Mouse (Mus musculus) heart, embryonic 10.5 days (tissue): Measurements from ENCODE around the gene Inpp5e. TPM values are rescaled to one million over a fixed set of nuclear protein-coding genes. Genes with fewer than 3 reads are reported as not detected.

ENCODE experiments used
- DNase-seq: peaks from one replicate; pipeline ENCODE4 v3.0.0-alpha.2; 2017; ENCODE audit warnings: low spot score
- H3K27ac ChIP-seq: fragments of 300-500 bp; sonication (generic); 2 replicates; pipeline ENCODE4 v1.5.1; 2016; ENCODE audit warnings: mild to moderate bottlenecking
- H3K27me3 ChIP-seq: fragments of 300-500 bp; sonication (generic); 2 replicates; pipeline ENCODE4 v1.6.1; 2016; ENCODE audit warnings: mild to moderate bottlenecking; ENCODE audit not compliant: poor library complexity, insufficient read depth, severe bottlenecking
- H3K36me3 ChIP-seq: fragments of 300-500 bp; sonication (generic); 2 replicates; pipeline ENCODE4 v1.6.1; 2016; ENCODE audit warnings: mild to moderate bottlenecking, moderate library complexity
- H3K4me1 ChIP-seq: fragments of 300-500 bp; sonication (generic); 2 replicates; pipeline ENCODE4 v1.6.1; 2016; ENCODE audit warnings: mild to moderate bottlenecking
- H3K4me3 ChIP-seq: fragments of 300-500 bp; sonication (generic); 2 replicates; pipeline ENCODE4 v1.5.1; 2016; ENCODE audit warnings: mild to moderate bottlenecking, moderate library complexity
- H3K9me3 ChIP-seq: fragments of 300-500 bp; sonication (generic); 2 replicates; pipeline ENCODE4 v1.6.1; 2016; ENCODE audit warnings: mild to moderate bottlenecking, moderate library complexity
- WGBS: fragments of 180-500 bp; shearing (Covaris S2); methylation state at CpG from one replicate; pipeline ENCODE4 v1.1.7; 2016; 5-methylcytosine and 5-hydroxymethylcytosine counted together
- polyA plus RNA-seq: library from polyadenylated mRNA; unstranded; fragments of >200 nt; fragmentation: Nextera tagmentation; extraction: Ambion mirVana; gene quantifications from 2 replicates; pipeline ENCODE4 v1.2.1, GENCODE M21; 2016

Gene Inpp5e
- polyA plus RNA-seq, 1 experiment from 2014 or later = 20.5 TPM

DNA sequence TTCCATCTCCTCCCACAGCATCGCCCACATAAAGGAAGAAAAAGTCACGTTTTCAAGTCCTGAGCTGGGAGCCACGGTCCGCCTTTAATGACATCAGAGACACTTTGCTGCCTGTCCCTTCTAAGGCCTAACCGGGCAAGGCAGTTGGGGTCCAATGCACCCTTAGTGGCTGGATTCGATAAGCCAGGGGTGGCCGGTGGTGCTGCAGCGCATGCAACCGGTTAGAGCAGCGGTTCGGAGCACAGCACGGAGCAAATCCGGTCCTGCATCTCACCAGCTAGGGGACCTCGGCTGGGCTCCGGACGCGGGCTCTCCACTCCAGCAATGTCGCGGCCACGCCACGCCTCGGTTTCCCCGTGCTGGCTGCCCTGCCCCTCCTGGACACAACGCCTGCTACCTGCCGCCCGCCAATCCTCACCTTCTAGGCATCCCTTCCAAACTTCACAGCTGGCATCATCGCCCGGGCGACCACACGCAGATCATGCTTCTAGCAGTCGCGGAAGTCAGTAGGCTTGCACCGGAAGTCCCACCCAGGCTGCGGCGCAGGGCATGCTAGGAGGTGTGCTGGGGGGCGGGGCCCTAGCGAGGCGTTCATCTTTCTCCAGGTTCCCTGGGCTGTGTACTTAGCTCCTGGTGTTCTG, 28.8 kb downstream of the Inpp5e start, which contains the start of gene Snapc4:
Gene Snapc4 (minus strand): TSS at position 523 of the 641 bp plus-strand sequence.
- Histone ChIP-seq H3K4me3 (peak within 1 kb of the TSS; percentile 81), H3K9me3 (no peaks in the 10 kb centered on the region), H3K27ac (peak within 1 kb of the TSS; percentile 83), H3K4me1 (peaks cover 3% of the 10 kb centered on the region; the same call in 1 of the 2 replicates), H3K36me3 (peaks cover 71% of the 10 kb centered on the region), H3K27me3 (no peaks in the 10 kb centered on the region)
- DNase-seq = peak; percentile 96
- under 1% methylated on average over 38 of the region's 38 CpGs for WGBS

- Histone ChIP-seq H3K27ac (no peak overlapping the region), H3K9me3 (no peaks in the 10 kb centered on the region), H3K27me3 (no peaks in the 10 kb centered on the region), H3K4me3 (no peak overlapping the region), H3K4me1 (no peaks in the 10 kb centered on the region), H3K36me3 (peaks cover 99% of the 10 kb centered on the region)
- WGBS = 95% methylated on average over 8 of the region's 8 CpGs
- no peak for DNase-seq
Measured at GRCm38 (mm10) chr2:26372396-26372795, 36.6 kb downstream of the Inpp5e start.

DNA sequence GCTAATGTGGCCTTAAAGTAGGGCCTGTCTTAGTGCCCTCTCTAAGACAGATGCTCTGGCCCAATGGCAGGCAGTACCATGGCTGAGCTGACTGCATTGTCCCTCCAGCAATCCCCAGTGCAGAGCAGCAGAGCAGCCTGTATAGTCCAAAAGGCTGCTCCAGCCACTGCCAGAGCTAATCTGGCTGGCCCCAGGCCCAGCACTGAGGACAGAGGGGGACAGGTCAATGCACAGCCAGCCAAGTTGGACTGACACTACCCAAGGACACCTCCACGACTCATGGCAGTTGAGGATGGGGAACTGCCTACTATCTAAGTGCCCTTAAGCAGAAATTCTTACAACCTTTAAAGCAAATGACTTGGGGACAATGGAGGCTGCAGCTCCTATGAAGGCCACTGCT, 40.4 kb downstream of the Inpp5e start:
- Histone ChIP-seq H3K9me3 (no peaks in the 10 kb centered on the region), H3K36me3 (peaks cover 99% of the 10 kb centered on the region), H3K4me3 (no peak overlapping the region), H3K27ac (no peak overlapping the region), H3K4me1 (peaks cover 6% of the 10 kb centered on the region; the same call in 1 of the 2 replicates), H3K27me3 (no peaks in the 10 kb centered on the region)
- WGBS = 92% methylated on average over 1 of the region's 1 CpGs
- no peak for DNase-seq

- H3K9me3 ChIP-seq = no peaks in the 10 kb centered on the region
- peaks cover 99% of the 10 kb centered on the region for H3K36me3 ChIP-seq
- WGBS = 93% methylated on average over 6 of the region's 6 CpGs
Measured at GRCm38 (mm10) chr2:26367911-26368310, 41.1 kb downstream of the Inpp5e start.

GRCm38 (mm10) chr2:26364738-26365465, 44.1 kb downstream of the Inpp5e start:
- Histone ChIP-seq H3K36me3 (peaks cover 73% of the 10 kb centered on the region), H3K9me3 (no peaks in the 10 kb centered on the region), H3K27ac (no peak overlapping the region), H3K27me3 (no peaks in the 10 kb centered on the region), H3K4me3 (no peak overlapping the region), H3K4me1 (peaks cover 11% of the 10 kb centered on the region)
- DNase-seq = no peak
- 82% methylated on average over 10 of the region's 10 CpGs for WGBS

More at GRCm38 (mm10) chr2:26367911-26368310, 41.1 kb downstream of the Inpp5e start:
- H3K27me3 ChIP-seq = no peaks in the 10 kb centered on the region
- no peak overlapping the region for H3K4me3 ChIP-seq
- DNase-seq = no peak
- peaks cover 6% of the 10 kb centered on the region; the same call in 1 of the 2 replicates for H3K4me1 ChIP-seq
- no peak overlapping the region for H3K27ac ChIP-seq

- H3K4me3 ChIP-seq = no peak overlapping the region
- H3K4me1 ChIP-seq = peaks cover 15% of the 10 kb centered on the region
- WGBS = 67% methylated on average over 5 of the region's 5 CpGs
- no peak overlapping the region for H3K27ac ChIP-seq
- DNase-seq = no peak
- no peaks in the 10 kb centered on the region for H3K9me3 ChIP-seq
- peaks cover 58% of the 10 kb centered on the region for H3K36me3 ChIP-seq
- no peaks in the 10 kb centered on the region for H3K27me3 ChIP-seq
Measured at GRCm38 (mm10) chr2:26363481-26363880, 45.5 kb downstream of the Inpp5e start.

DNA sequence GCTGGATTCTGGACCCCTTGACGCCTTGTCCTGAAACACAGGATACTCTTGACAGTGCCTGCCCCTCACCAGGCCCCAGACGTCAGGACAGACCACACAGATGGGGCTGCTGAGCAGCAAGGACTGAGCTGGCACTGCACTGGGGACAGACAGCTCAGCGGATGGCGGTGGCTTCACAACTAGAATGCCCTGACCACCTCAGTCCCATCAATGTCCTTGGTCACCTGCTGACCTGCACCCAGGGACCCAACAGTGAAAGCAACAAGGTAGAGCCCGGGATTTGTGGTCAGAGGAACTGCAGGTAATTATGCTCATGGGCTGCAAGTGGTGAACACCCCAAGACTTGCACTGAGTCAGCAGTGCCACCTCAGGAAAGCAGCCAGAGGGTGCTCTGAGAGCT, 46.0 kb downstream of the Inpp5e start:
- Histone ChIP-seq H3K36me3 (peaks cover 53% of the 10 kb centered on the region), H3K27ac (no peak overlapping the region), H3K4me3 (no peak overlapping the region), H3K9me3 (no peaks in the 10 kb centered on the region), H3K4me1 (peaks cover 15% of the 10 kb centered on the region), H3K27me3 (no peaks in the 10 kb centered on the region)
- 79% methylated on average over 5 of the region's 5 CpGs for WGBS
- DNase-seq = no peak

DNA sequence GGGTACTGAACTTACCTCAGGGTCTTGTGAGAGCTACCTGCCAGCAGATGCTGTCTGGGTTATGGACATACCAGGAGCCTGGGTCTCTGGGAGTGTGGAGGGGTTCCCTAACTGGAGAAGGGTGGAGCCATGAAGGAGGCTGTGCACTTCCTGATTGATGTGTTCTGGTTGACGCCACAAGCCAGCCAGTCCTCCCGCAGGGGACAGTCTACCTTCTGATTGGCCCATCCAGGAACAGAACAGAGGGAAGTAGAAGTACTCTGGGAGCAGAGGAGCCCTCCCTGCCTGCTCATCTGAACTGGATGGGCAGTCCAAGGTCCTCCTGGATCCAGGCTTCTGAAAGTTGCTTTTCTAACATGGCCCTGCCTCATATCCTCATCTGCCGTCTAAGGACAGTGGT, 48.2 kb downstream of the Inpp5e start, which contains the start of gene Card9:
Gene Card9 (minus strand): TSS at position 147 of the 400 bp plus-strand sequence.
- 49% methylated on average over 3 of the region's 3 CpGs for WGBS

DNA sequence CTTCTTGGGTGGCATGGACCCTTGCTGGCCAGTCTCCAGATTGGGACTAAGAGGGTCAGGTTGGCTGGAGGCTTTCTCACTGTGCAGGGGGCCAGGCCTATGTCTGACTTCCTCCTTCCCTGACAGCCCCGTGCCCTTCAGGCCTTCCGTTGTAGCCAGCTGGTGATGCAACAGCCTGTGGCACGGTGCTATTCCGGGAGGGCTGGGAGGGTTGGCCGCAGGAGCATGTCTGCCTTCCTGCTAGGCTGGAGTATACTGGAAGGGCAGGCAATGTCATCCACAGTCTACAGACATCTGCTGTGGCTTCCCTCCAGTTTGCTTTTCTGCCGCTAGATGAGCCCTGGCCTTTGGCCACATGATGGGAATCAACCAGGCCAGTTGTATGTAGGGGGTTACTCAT, 49.0 kb downstream of the Inpp5e start:
- WGBS = 75% methylated on average over 6 of the region's 6 CpGs
- H3K9me3 ChIP-seq = no peaks in the 10 kb centered on the region

More for the DNA sequence above, 48.2 kb downstream of the Inpp5e start, which contains the start of gene Card9:
- DNase-seq = no peak
- peaks cover 21% of the 10 kb centered on the region for H3K4me1 ChIP-seq
- no peak within 1 kb of the TSS for H3K4me3 ChIP-seq
- peaks cover 31% of the 10 kb centered on the region for H3K36me3 ChIP-seq
- peaks cover 4% of the 10 kb centered on the region for H3K27me3 ChIP-seq
- no peaks in the 10 kb centered on the region for H3K9me3 ChIP-seq
- H3K27ac ChIP-seq = no peak within 1 kb of the TSS

GRCm38 (mm10) chr2:26358667-26359320, 50.2 kb downstream of the Inpp5e start:
- Histone ChIP-seq H3K27me3 (peaks cover 4% of the 10 kb centered on the region), H3K27ac (no peak overlapping the region), H3K4me1 (peaks cover 15% of the 10 kb centered on the region; the same call in 1 of the 2 replicates), H3K4me3 (no peak overlapping the region), H3K9me3 (no peaks in the 10 kb centered on the region), H3K36me3 (peaks cover 12% of the 10 kb centered on the region)
- 83% methylated on average over 13 of the region's 13 CpGs for WGBS
- DNase-seq = no peak

More for the DNA sequence above, 49.0 kb downstream of the Inpp5e start:
- no peak overlapping the region for H3K4me3 ChIP-seq
- H3K27me3 ChIP-seq = peaks cover 4% of the 10 kb centered on the region
- H3K27ac ChIP-seq = no peak overlapping the region
- H3K36me3 ChIP-seq = peaks cover 23% of the 10 kb centered on the region
- DNase-seq = no peak
- peaks cover 21% of the 10 kb centered on the region for H3K4me1 ChIP-seq

GRCm38 (mm10) chr2:26357484-26357883, 51.5 kb downstream of the Inpp5e start:
- Histone ChIP-seq H3K4me3 (no peak overlapping the region), H3K9me3 (no peaks in the 10 kb centered on the region), H3K36me3 (no peaks in the 10 kb centered on the region), H3K4me1 (peaks cover 20% of the 10 kb centered on the region), H3K27ac (no peak overlapping the region), H3K27me3 (peaks cover 4% of the 10 kb centered on the region)
- 50% methylated on average over 15 of the region's 15 CpGs for WGBS
- no peak for DNase-seq

- H3K4me1 ChIP-seq = peaks cover 23% of the 10 kb centered on the region
- no peak overlapping the region for H3K27ac ChIP-seq
- H3K9me3 ChIP-seq = no peaks in the 10 kb centered on the region
- no peak for DNase-seq
- 73% methylated on average over 7 of the region's 7 CpGs for WGBS
- no peaks in the 10 kb centered on the region for H3K36me3 ChIP-seq
- no peak overlapping the region for H3K4me3 ChIP-seq
- H3K27me3 ChIP-seq = peaks cover 4% of the 10 kb centered on the region
Measured at GRCm38 (mm10) chr2:26356678-26357077, 52.3 kb downstream of the Inpp5e start.

- WGBS = 68% methylated on average over 4 of the region's 4 CpGs
- H3K4me3 ChIP-seq = no peak overlapping the region
- no peak for DNase-seq
- H3K9me3 ChIP-seq = no peaks in the 10 kb centered on the region
- H3K27ac ChIP-seq = no peak overlapping the region
- H3K36me3 ChIP-seq = no peaks in the 10 kb centered on the region
- H3K4me1 ChIP-seq = peaks cover 24% of the 10 kb centered on the region
- peaks cover 4% of the 10 kb centered on the region for H3K27me3 ChIP-seq
Measured at GRCm38 (mm10) chr2:26356231-26356630, 52.8 kb downstream of the Inpp5e start.
